In genomic region chr2:170103852-170104251, GRCm38 (mm10) we compare ENCODE assay signal across 8 mouse cellular contexts. TPM values are rescaled to one million over a fixed set of nuclear protein-coding genes. Genes with fewer than 3 reads are reported as not detected.
A peak's percentile ranks its signal among the peaks of the same experiment; 100 is the strongest.
DNase-seq lines count a peak whose midpoint lies in the region; ATAC-seq and TF ChIP-seq lines count a peak whose summit lies in the region.

No protein-coding gene starts in this region.

- H3K36me3 ChIP-seq in forebrain, embryonic 10.5 days (replicated peaks), result peaks cover 33% of the 10 kb centered on the region
- no peaks in the 10 kb centered on the region for H3K36me3 ChIP-seq in forebrain, embryonic 16.5 days (ENCODE audit: control insufficient read depth, insufficient read depth)
- H3K36me3 ChIP-seq in lung, embryonic 14.5 days (ENCODE audit: insufficient read depth), result peaks cover 23% of the 10 kb centered on the region
- peaks cover 12% of the 10 kb centered on the region for H3K36me3 ChIP-seq in small intestine, adult 2 months (ENCODE audit: control insufficient read depth, insufficient read depth, low read length)

- no peaks in the 10 kb centered on the region for H3K9me3 ChIP-seq in forebrain, embryonic 10.5 days
- no peaks in the 10 kb centered on the region for H3K9me3 ChIP-seq in forebrain, embryonic 16.5 days (ENCODE audit: control insufficient read depth, low read length)
- no peaks in the 10 kb centered on the region for H3K9me3 ChIP-seq in lung, embryonic 14.5 days (ENCODE audit: low read depth, low read length)

- H3K27me3 ChIP-seq in forebrain, embryonic 10.5 days (ENCODE audit: poor library complexity, severe bottlenecking), result no peaks in the 10 kb centered on the region
- H3K27me3 ChIP-seq in forebrain, embryonic 16.5 days (replicated peaks; ENCODE audit: control insufficient read depth, insufficient read depth, low read length), result no peaks in the 10 kb centered on the region
- H3K27me3 ChIP-seq in lung, embryonic 14.5 days (ENCODE audit: insufficient read depth, low read length), result no peaks in the 10 kb centered on the region
- no peaks in the 10 kb centered on the region for H3K27me3 ChIP-seq in small intestine, adult 2 months (ENCODE audit: control insufficient read depth, insufficient read depth, low read length)

- H3K27ac ChIP-seq in forebrain, embryonic 10.5 days, result no peak overlapping the region
- no peak overlapping the region for H3K27ac ChIP-seq in forebrain, embryonic 16.5 days (ENCODE audit: low read length)
- no peak overlapping the region for H3K27ac ChIP-seq in lung, embryonic 14.5 days (ENCODE audit: low read depth)
- H3K27ac ChIP-seq in small intestine, adult 2 months (ENCODE audit: insufficient read depth, low read depth, low read length), result no peak overlapping the region

- no peak overlapping the region for H3K4me2 ChIP-seq in forebrain, embryonic 16.5 days (ENCODE audit: low read length)
- no peak overlapping the region for H3K4me2 ChIP-seq in lung, embryonic 14.5 days

- H3K9ac ChIP-seq in forebrain, embryonic 16.5 days (replicated peaks; ENCODE audit: low read depth, low read length), result no peak overlapping the region
- H3K9ac ChIP-seq in lung, embryonic 14.5 days, result no peak overlapping the region

- no peak for ATAC-seq in forebrain, embryonic 16.5 days
- ATAC-seq in lung, embryonic 14.5 days (ENCODE audit: insufficient read depth), result no peak

- peak; percentile 44 for DNase-seq in forebrain, embryonic 10.5 days (ENCODE audit: extremely low spot score, low spot score)
- DNase-seq in ovary, postnatal 14 days (ENCODE audit: low spot score), result peak; percentile 47
- no peak for DNase-seq in ovary, adult 18-20 months (ENCODE audit: low spot score)
- DNase-seq in cerebellum, postnatal 36 days, result peak; percentile 24 to 26
- DNase-seq in kidney, postnatal 14 days, result peak; percentile 57
- peak; percentile 83 for DNase-seq in lung, embryonic 14.5 days

- no peak for TF ChIP-seq POLR2A in small intestine, adult 2 months (IDR thresholded peaks at IDR 0.05; ENCODE audit: low read depth, low read length)

- peak; percentile 87 for TF ChIP-seq CTCF in lung, embryonic 14.5 days (IDR thresholded peaks at IDR 0.05; ENCODE audit: low read depth)
- peak; percentile 86 for TF ChIP-seq CTCF in small intestine, adult 2 months (IDR thresholded peaks at IDR 0.05; ENCODE audit: extremely low read depth, insufficient read length, insufficient replicate concordance, low read depth, low read length)

- H3K4me1 ChIP-seq in forebrain, embryonic 10.5 days, result no peaks in the 10 kb centered on the region
- H3K4me1 ChIP-seq in forebrain, embryonic 16.5 days (replicated peaks; ENCODE audit: control insufficient read depth, insufficient read depth, low read length), result no peaks in the 10 kb centered on the region
- no peaks in the 10 kb centered on the region for H3K4me1 ChIP-seq in lung, embryonic 14.5 days (ENCODE audit: insufficient read depth)
- no peaks in the 10 kb centered on the region for H3K4me1 ChIP-seq in small intestine, adult 2 months (ENCODE audit: control insufficient read depth, insufficient read depth, insufficient read length, low read length)

- WGBS in forebrain, embryonic 10.5 days, result 60% methylated on average over 9 of the region's 9 CpGs
- 44% methylated on average over 9 of the region's 9 CpGs for WGBS in forebrain, embryonic 16.5 days
- 44% methylated on average over 9 of the region's 9 CpGs for WGBS in lung, embryonic 14.5 days
- 29% methylated on average over 9 of the region's 9 CpGs for whole genome bisulfite sequencing in small intestine, adult 2 months

- no peak overlapping the region for H3K4me3 ChIP-seq in forebrain, embryonic 10.5 days
- H3K4me3 ChIP-seq in forebrain, embryonic 16.5 days (replicated peaks; ENCODE audit: low read length), result no peak overlapping the region
- H3K4me3 ChIP-seq in lung, embryonic 14.5 days (ENCODE audit: low read depth, low read length), result no peak overlapping the region
- no peak overlapping the region for H3K4me3 ChIP-seq in small intestine, adult 2 months (ENCODE audit: low read depth, low read length)

RNA-seq across cellular contexts. Expression of gene Zfp217, which starts 44.1 kb away (rescaled TPM):
- 3.4 and 4.1 TPM in 2 replicates for polyA plus RNA-seq in forebrain, embryonic 10.5 days (2016; fragmentation: Nextera tagmentation; extraction: Ambion mirVana)
- 1.4 and 1.5 TPM in 2 replicates for polyA plus RNA-seq in forebrain, embryonic 16.5 days (2015; fragmentation: Nextera tagmentation; extraction: Ambion mirVana)
- 4.9 and 6.0 TPM in 2 replicates for polyA plus RNA-seq in lung, embryonic 14.5 days (2014; fragmentation: Nextera tagmentation; extraction: Ambion mirVana)
- polyA plus RNA-seq in small intestine, adult 2 months (2012; rRNA removed), result 5.2 and 10.4 TPM in 2 replicates
